Mouse (Mus musculus) small intestine, adult 2 months (tissue): Measurements from ENCODE around the gene Gmfg. TPM values are rescaled to one million over a fixed set of nuclear protein-coding genes. Genes with fewer than 3 reads are reported as not detected.

ENCODE experiments used
- H3K27ac ChIP-seq: fragments of 200-500 bp; 2 replicates; pipeline ENCODE4 v1.5.1; 2012; ENCODE audit warnings: low read depth, low read length, control low read depth, inconsistent platforms; ENCODE audit not compliant: insufficient read depth
- H3K27me3 ChIP-seq: fragments of 200-500 bp; 2 replicates; pipeline ENCODE4 v1.6.1; 2012; ENCODE audit warnings: mild to moderate bottlenecking, moderate library complexity, low read length, inconsistent platforms; ENCODE audit not compliant: control insufficient read depth, insufficient read depth
- H3K36me3 ChIP-seq: fragments of 200-500 bp; 2 replicates; pipeline ENCODE4 v1.6.1; 2012; ENCODE audit warnings: mild to moderate bottlenecking, low read length, control low read depth, inconsistent platforms; ENCODE audit not compliant: control insufficient read depth, insufficient read depth
- H3K4me1 ChIP-seq: fragments of 200-500 bp; 2 replicates; pipeline ENCODE4 v1.6.1; 2012; ENCODE audit warnings: low read length, inconsistent platforms, mixed read lengths; ENCODE audit not compliant: control insufficient read depth, insufficient read depth, insufficient read length
- H3K4me3 ChIP-seq: fragments of 200-500 bp; 2 replicates; pipeline ENCODE4 v1.5.1; 2012; ENCODE audit warnings: low read depth, mild to moderate bottlenecking, control low read depth, inconsistent platforms, low read length, moderate library complexity
- CTCF ChIP-seq: fragments of 200-500 bp; IDR thresholded peaks from 2 replicates; pipeline ENCODE4 v1.5.1; 2012; ENCODE audit warnings: low read depth, mild to moderate bottlenecking, control low read depth, inconsistent platforms, low read length, moderate library complexity, mixed read lengths; ENCODE audit not compliant: insufficient replicate concordance, insufficient read length; ENCODE audit errors: extremely low read depth
- POLR2A ChIP-seq: fragments of 200-500 bp; IDR thresholded peaks from 2 replicates; pipeline ENCODE4 v1.6.1; 2012; ENCODE audit warnings: low read depth, mild to moderate bottlenecking, control low read depth, inconsistent platforms, low read length, moderate library complexity
- WGBS: fragments of 180-500 bp; shearing (Covaris S2); methylation state at CpG from one replicate; pipeline ENCODE4 v1.1.7; 2018; 5-methylcytosine and 5-hydroxymethylcytosine counted together
- polyA plus RNA-seq: library from polyadenylated mRNA; depleted of rRNA; stranded (reverse); fragments of >200 nt; gene quantifications from 2 replicates; pipeline ENCODE4 v1.2.3, GENCODE M21; 2012

The Gmfg gene
- polyA plus RNA-seq, 1 experiment = 7.0 TPM

DNA sequence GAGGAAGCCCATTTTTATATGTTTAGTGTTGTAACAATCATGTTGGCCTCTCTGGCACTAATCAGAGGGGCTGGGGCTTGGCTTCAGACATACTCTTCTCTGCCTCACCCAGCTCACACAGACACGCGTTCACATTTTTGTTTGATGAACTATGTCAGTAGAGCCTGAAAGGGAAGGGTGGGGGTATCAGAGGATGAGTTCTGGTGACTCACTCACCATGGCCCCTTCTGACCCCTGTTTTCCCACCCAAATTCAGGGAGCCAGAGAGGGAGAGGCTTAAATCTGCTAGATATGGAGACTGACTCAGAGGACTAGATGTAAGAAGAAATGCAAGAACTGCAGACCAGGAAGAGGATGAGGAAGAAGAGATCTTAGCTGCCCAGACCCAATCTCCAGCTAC, 17.8 kb upstream of the Gmfg start:
- Histone ChIP-seq H3K36me3 (peaks cover 35% of the 10 kb centered on the region), H3K27me3 (no peaks in the 10 kb centered on the region), H3K4me1 (no peaks in the 10 kb centered on the region), H3K27ac (no peak overlapping the region), H3K4me3 (no peak overlapping the region)
- WGBS = 86% methylated on average over 2 of the region's 2 CpGs
- TF ChIP-seq POLR2A = no peak
- no peak for TF ChIP-seq CTCF

DNA sequence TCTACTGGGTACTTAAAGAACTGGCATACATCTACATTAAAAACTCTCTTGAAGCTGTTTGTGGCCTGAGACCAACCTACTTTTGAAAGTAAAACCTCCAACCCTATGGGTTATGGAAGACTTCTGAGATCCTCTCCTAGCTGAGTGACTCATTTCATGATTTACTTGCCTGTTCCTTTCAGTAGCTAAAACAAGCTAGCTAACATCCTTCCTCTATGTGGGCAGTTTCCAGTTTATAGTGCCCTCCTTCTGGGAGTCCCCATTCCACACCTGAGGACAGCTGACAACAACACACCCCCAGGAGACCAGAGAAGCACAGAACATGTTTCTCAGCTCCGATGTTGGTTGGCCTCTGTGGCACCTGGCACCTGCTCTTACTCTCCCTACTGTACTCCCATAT, 14.2 kb upstream of the Gmfg start:
- H3K27ac ChIP-seq = no peak overlapping the region
- TF ChIP-seq CTCF = no peak
- TF ChIP-seq POLR2A = no peak
- 61% methylated on average over 1 of the region's 1 CpGs for WGBS
- no peak overlapping the region for H3K4me3 ChIP-seq
- no peaks in the 10 kb centered on the region for H3K4me1 ChIP-seq
- H3K36me3 ChIP-seq = peaks cover 29% of the 10 kb centered on the region
- H3K27me3 ChIP-seq = no peaks in the 10 kb centered on the region

DNA sequence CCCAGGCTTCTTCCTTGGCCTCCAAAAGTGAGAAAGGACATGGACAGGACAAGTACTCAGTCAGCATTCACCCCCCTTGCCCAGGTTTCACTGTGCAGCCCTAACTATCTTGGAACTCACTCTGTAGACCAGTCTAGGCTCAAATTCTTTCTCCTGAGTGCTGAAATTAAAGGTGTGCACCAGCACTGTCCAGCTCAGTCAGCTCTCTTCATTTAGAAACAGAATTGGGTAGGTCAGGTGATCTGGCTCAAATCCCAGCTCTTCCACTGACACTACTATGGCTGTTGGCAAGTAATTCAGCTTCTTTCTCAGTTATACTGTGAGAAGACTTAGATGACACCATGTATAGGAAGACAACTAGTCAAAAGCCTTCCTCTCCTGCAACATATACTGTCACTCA, 9.5 kb upstream of the Gmfg start:
- peaks cover 9% of the 10 kb centered on the region for H3K36me3 ChIP-seq
- no peak overlapping the region for H3K4me3 ChIP-seq
- no peak overlapping the region for H3K27ac ChIP-seq
- no peaks in the 10 kb centered on the region for H3K4me1 ChIP-seq
- H3K27me3 ChIP-seq = no peaks in the 10 kb centered on the region
- no peak for TF ChIP-seq POLR2A
- TF ChIP-seq CTCF = no peak

GRCm38 (mm10) chr7:28430512-28430911, 6.7 kb upstream of the Gmfg start:
- Histone ChIP-seq H3K27ac (no peak overlapping the region), H3K36me3 (peaks cover 2% of the 10 kb centered on the region), H3K27me3 (no peaks in the 10 kb centered on the region), H3K4me1 (no peaks in the 10 kb centered on the region), H3K4me3 (no peak overlapping the region)
- TF ChIP-seq CTCF (no peak), POLR2A (no peak)
- whole genome bisulfite sequencing = 46% methylated on average over 1 of the region's 1 CpGs

GRCm38 (mm10) chr7:28432252-28432651, 5.0 kb upstream of the Gmfg start:
- no peak overlapping the region for H3K4me3 ChIP-seq
- no peaks in the 10 kb centered on the region for H3K27me3 ChIP-seq
- H3K36me3 ChIP-seq = peaks cover 2% of the 10 kb centered on the region
- no peak overlapping the region for H3K27ac ChIP-seq
- 77% methylated on average over 2 of the region's 2 CpGs for WGBS
- TF ChIP-seq CTCF = no peak
- no peak for TF ChIP-seq POLR2A
- no peaks in the 10 kb centered on the region; the same call in 1 of the 2 replicates for H3K4me1 ChIP-seq

DNA sequence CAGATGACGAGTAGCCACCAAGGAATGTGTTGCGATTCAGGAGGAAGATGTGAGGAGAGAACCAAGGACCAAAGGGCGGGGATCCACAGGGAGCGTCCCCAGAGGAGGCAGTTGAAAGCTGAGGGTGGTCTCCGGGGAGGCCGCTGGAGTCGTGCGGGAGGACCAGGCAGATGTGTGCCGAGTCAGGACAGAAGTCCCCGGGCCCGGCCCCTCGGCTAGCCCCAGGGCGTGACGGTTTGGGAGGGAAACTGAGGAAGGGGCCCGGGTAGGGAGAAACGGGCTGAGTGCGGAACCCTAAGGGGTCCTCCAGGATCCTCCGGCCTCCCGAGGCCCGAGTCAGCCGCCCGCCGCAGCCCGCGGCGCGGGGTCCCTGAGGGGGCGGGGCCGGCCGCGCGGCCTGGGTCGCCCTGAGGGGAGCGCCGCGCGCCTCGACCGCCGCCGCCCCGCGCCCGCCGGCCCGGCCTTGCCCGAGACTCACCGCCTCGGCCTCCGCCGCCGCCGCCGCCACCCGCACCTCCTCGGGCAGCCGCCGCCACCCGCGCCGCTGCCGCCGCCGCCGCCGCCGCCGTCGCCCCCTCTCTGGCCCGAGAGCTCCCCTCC, 1.5 kb upstream of the Gmfg start:
- Histone ChIP-seq H3K4me3 (peak overlapping the region; percentile 96), H3K27me3 (no peaks in the 10 kb centered on the region), H3K4me1 (no peaks in the 10 kb centered on the region; the same call in 1 of the 2 replicates), H3K36me3 (peaks cover 2% of the 10 kb centered on the region; the same call in 1 of the 2 replicates), H3K27ac (no peak overlapping the region)
- 4% methylated on average over 67 of the region's 70 CpGs for WGBS
- TF ChIP-seq POLR2A (no peak), CTCF (no peak)

DNA sequence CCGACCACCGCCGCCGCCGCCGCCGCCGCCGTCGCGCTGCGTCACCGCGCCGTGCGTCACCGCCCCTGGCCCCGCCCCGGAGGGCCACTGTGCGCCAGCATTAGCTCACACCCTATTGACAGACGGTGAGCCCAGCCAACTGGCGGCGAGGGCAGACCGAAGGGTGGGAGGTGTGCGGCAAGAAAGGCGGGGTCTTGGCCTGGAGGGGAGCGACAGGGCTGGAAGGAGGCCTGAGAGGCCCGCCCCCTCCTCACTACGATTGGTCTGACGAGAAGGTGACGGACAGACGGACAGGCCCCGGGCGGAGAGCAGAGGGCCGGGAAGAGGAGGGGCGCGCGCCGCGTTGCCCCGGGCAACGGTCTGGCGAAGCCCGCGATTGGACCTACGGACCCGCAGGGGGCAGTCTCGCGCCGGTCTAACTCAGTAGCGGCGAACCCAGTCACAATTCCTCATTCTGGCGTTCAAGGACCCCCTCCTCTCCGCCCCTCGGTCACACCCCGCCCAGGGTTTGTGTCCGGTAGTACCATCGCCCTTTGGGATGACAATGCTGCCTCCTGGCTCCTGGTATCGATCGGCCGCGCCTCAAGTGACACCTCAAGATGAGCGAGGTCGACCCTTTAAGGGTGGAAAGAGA, 859 bp upstream of the Gmfg start:
- no peaks in the 10 kb centered on the region; the same call in 1 of the 2 replicates for H3K4me1 ChIP-seq

More for the DNA sequence above, 859 bp upstream of the Gmfg start:
- Histone ChIP-seq H3K27me3 (no peaks in the 10 kb centered on the region), H3K27ac (peak overlapping the region; percentile 82), H3K36me3 (peaks cover 2% of the 10 kb centered on the region; the same call in 1 of the 2 replicates), H3K4me3 (peak overlapping the region; percentile 96)
- TF ChIP-seq CTCF = peak; percentile 54
- TF ChIP-seq POLR2A = no peak
- 2% methylated on average over 63 of the region's 64 CpGs for WGBS
